Mouse (Mus musculus) heart, embryonic 12.5 days (tissue): Measurements from ENCODE around the gene Clmn. TPM values are rescaled to one million over a fixed set of nuclear protein-coding genes. Genes with fewer than 3 reads are reported as not detected.

ENCODE experiments used
- ATAC-seq: fragments of 200-750 bp; cut with Nextera tagmentation; 2 replicates; pipeline ENCODE4 v1.8.0; 2017; ENCODE audit warnings: moderate TSS enrichment, moderate library complexity; ENCODE audit not compliant: insufficient number of reproducible peaks, low FRiP score
- H3K27ac ChIP-seq: fragments of 300-500 bp; sonication (generic); 2 replicates; pipeline ENCODE4 v1.5.1; 2016; ENCODE audit warnings: mild to moderate bottlenecking, moderate library complexity; ENCODE audit not compliant: poor library complexity, severe bottlenecking
- H3K27me3 ChIP-seq: fragments of 300-500 bp; sonication (generic); replicated peaks from 2 replicates; pipeline ENCODE4 v1.6.1; 2016; ENCODE audit warnings: mild to moderate bottlenecking, moderate library complexity
- H3K36me3 ChIP-seq: fragments of 300-500 bp; sonication (generic); 2 replicates; pipeline ENCODE4 v1.6.1; 2016; ENCODE audit warnings: mild to moderate bottlenecking, moderate library complexity
- H3K4me1 ChIP-seq: fragments of 300-500 bp; sonication (generic); replicated peaks from 2 replicates; pipeline ENCODE4 v1.6.1; 2016; ENCODE audit warnings: mild to moderate bottlenecking
- H3K4me2 ChIP-seq: fragments of 300-500 bp; sonication (generic); 2 replicates; pipeline ENCODE4 v1.6.1; 2016; ENCODE audit warnings: mild to moderate bottlenecking, moderate library complexity
- H3K4me3 ChIP-seq: fragments of 300-500 bp; sonication (generic); 2 replicates; pipeline ENCODE4 v1.5.1; 2016; ENCODE audit warnings: mild to moderate bottlenecking
- H3K9ac ChIP-seq: fragments of 300-500 bp; sonication (generic); 2 replicates; pipeline ENCODE4 v1.6.1; 2016; ENCODE audit warnings: mild to moderate bottlenecking, moderate library complexity
- H3K9me3 ChIP-seq: fragments of 300-500 bp; sonication (generic); replicated peaks from 2 replicates; pipeline ENCODE4 v1.6.1; 2016; ENCODE audit warnings: mild to moderate bottlenecking, moderate library complexity
- WGBS: fragments of 180-500 bp; shearing (Covaris S2); methylation state at CpG from one replicate; pipeline ENCODE4 v1.1.7; 2016; 5-methylcytosine and 5-hydroxymethylcytosine counted together
- polyA plus RNA-seq: library from polyadenylated mRNA; unstranded; fragments of >200 nt; fragmentation: Nextera tagmentation; extraction: Ambion mirVana; gene quantifications from 2 replicates; pipeline ENCODE4 v1.2.1, GENCODE M21; 2016

Clmn gene
- polyA plus RNA-seq, 1 experiment from 2014 or later, result 0.56 TPM

DNA sequence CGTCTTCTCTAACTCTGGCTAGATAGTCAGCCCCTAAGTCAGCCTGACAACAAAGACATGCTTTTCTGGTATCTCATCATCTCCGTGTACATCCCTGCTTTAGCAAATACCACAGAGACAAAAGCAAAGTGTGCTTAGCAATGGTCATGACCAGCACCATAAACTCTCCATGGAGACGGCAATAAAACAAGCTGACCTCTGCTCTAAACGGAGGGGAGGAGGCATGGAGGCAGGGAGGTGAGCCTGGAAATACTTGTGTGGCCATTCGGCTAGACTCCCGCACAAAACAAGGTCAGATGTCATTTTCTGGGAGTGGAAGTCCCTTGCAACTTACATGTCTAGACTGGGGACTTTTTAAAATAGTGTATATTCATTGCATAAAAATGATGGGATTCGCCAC is 9.3 kb downstream of the Clmn start:
- WGBS, result 76% methylated on average over 7 of the region's 7 CpGs
- no peak for ATAC-seq
- Histone ChIP-seq H3K27me3 (no peaks in the 10 kb centered on the region), H3K27ac (no peak overlapping the region), H3K4me3 (no peak overlapping the region), H3K9me3 (no peaks in the 10 kb centered on the region), H3K36me3 (no peaks in the 10 kb centered on the region), H3K9ac (no peak overlapping the region), H3K4me1 (peaks cover 11% of the 10 kb centered on the region), H3K4me2 (no peak overlapping the region)

DNA sequence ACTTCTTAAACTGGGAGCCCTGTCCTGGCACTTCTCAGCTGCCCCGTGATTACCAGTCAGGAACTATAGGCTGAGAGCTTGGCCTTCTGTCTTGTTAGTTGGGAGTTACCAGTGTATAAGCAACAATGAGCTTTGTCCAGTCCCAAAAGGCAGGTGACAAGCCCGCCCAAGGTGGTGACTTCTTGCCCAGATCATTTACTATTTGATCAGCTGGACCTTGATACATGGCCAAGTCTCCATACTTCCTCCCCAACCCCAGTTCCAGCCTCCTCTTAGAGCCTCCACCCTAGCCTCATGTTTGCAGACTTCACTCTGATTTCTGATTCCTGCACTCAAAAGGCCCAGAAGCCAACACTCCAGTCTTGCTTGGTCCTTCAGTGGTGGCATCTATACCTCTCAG is 10.1 kb downstream of the Clmn start:
- H3K4me3 ChIP-seq, result no peak overlapping the region
- H3K4me1 ChIP-seq, result peaks cover 11% of the 10 kb centered on the region
- H3K27me3 ChIP-seq, result no peaks in the 10 kb centered on the region
- H3K4me2 ChIP-seq, result no peak overlapping the region
- ATAC-seq, result no peak
- no peaks in the 10 kb centered on the region for H3K36me3 ChIP-seq
- 77% methylated on average over 2 of the region's 2 CpGs for WGBS
- no peaks in the 10 kb centered on the region for H3K9me3 ChIP-seq
- no peak overlapping the region for H3K9ac ChIP-seq
- no peak overlapping the region for H3K27ac ChIP-seq

DNA sequence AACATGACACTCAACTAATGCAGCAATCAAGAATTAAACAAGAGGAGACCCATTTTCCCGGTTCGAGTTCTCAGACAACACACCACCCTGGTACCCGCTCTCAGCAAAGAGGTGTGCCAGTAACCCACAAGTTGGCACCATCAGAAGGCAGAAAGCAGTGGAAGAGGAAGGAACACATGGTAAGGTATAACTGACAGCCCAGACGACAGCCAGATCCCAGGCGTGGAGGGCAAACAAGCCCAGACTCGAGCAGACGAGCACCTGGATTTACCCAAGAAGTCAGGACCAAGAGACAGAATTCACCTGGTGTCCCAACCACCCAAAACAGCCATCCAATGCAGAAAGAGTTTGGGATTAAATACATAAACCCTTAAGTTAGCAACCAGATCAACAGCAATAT is 11.5 kb downstream of the Clmn start:
- no peak for ATAC-seq
- Histone ChIP-seq H3K36me3 (no peaks in the 10 kb centered on the region), H3K4me2 (no peak overlapping the region), H3K9ac (no peak overlapping the region), H3K27ac (no peak overlapping the region), H3K27me3 (peaks cover 4% of the 10 kb centered on the region), H3K4me1 (peaks cover 11% of the 10 kb centered on the region), H3K9me3 (no peaks in the 10 kb centered on the region), H3K4me3 (no peak overlapping the region)
- WGBS, result 78% methylated on average over 7 of the region's 7 CpGs

DNA sequence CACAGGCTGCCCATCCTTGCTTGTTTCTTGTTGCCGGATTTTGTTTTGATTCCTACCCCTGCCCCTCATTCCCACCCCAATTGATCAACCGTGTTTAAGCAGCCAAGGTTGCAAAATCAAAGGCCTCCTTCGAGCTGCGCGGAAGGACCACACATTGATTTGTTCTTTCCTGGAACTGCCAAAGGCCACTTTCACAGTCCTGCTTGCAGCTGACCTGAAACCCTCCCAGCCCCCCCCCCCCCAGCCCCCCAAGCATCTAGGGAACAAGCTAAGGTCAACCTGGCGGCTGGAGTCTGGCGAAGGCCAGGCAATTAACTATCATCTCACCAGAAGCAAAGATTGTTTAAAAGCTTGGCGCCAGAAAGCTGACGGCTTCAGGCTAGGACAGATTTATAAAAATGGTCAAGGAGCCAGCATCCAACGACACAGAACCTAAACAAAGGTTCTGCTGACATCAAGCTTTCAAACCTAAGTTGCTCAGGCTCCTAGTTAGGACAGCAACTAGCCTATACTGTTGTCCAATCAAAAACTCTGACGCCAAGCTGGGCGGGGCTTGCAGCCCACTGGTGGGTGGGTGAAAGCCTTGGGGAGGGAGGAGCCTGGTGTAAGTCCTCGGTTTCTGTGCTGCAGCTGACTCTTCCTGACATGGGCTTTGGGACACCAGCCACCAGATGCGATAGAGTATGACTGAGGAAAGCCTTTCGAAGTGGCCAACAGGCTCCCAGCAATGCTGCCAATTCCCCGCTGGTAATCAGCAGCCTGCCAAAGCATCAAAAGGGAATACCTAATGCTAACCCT is 13.0 kb downstream of the Clmn start:
- Histone ChIP-seq H3K9ac (no peak overlapping the region), H3K9me3 (no peaks in the 10 kb centered on the region), H3K27me3 (peaks cover 4% of the 10 kb centered on the region), H3K4me2 (peak overlapping the region; percentile 20), H3K27ac (no peak overlapping the region), H3K36me3 (no peaks in the 10 kb centered on the region), H3K4me1 (peaks cover 11% of the 10 kb centered on the region), H3K4me3 (no peak overlapping the region)
- ATAC-seq, result peak; percentile 66
- WGBS, result 29% methylated on average over 16 of the region's 16 CpGs

DNA sequence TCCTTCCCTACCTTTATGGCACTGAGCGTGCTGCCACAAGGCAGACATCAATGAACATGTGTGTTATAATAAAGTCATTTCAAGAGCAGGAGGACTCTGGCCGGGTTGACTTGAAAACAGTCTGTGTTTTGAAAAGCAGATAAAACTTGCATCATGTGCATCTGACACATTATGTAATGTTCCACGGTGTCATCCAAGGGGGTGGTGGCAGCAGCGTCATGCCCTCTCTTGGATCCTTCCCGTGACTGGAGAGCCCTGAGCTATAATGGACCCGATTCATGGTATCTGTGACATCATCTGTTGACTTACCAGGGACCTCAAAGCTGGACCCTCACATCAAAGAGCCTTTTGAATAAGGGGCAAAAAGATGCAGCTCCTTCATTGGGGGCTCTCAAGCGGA is 14.8 kb downstream of the Clmn start:
- ATAC-seq, result no peak
- 79% methylated on average over 7 of the region's 7 CpGs for WGBS
- H3K9me3 ChIP-seq, result no peaks in the 10 kb centered on the region
- H3K9ac ChIP-seq, result no peak overlapping the region
- H3K4me3 ChIP-seq, result no peak overlapping the region
- H3K27ac ChIP-seq, result no peak overlapping the region
- no peak overlapping the region for H3K4me2 ChIP-seq
- peaks cover 6% of the 10 kb centered on the region for H3K27me3 ChIP-seq
- H3K4me1 ChIP-seq, result peaks cover 21% of the 10 kb centered on the region
- no peaks in the 10 kb centered on the region for H3K36me3 ChIP-seq

DNA sequence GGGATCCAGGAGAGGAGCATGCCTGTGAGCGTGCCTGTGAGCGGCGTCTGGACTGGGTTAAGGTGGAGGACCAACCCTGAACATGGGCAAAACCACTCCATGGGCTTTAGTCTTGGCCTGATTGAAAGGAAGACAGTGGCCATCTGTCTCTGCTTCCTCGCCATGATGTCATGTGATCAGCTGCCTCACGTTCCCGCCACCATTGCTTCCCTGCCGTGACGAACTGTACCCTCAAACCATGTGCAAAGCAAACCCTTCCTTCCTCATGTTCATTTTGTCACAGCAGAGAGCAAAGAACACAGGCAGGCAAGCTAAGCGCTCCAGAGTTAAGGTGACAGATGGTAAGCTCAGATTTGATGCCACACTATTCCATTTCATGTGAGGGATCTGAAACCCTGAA is 16.2 kb downstream of the Clmn start:
- no peak for ATAC-seq
- Histone ChIP-seq H3K9ac (no peak overlapping the region), H3K9me3 (no peaks in the 10 kb centered on the region), H3K36me3 (no peaks in the 10 kb centered on the region), H3K4me3 (no peak overlapping the region), H3K4me2 (no peak overlapping the region), H3K4me1 (peaks cover 25% of the 10 kb centered on the region), H3K27me3 (peaks cover 12% of the 10 kb centered on the region), H3K27ac (no peak overlapping the region)
- 85% methylated on average over 9 of the region's 9 CpGs for WGBS

DNA sequence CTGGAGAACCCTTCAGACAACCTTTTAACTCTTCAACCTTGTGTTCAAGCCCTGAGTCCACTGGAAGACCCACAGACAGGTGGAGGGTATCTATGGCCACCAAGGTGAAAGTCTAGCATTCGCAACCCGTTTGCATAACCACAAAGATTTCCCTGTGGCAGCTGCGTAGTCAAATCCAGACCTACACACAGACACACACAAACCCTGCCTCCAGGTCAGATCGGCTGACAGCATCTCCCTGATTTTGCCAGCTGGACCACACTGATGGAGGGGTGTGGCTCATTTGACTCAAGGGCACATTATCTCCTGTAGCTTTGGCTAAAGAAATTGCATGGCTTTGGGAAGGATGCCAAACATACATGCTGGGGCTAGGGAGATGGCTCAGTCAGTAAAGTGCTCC is 17.6 kb downstream of the Clmn start:
- ATAC-seq, result no peak
- no peaks in the 10 kb centered on the region for H3K9me3 ChIP-seq
- H3K4me3 ChIP-seq, result no peak overlapping the region
- H3K4me2 ChIP-seq, result no peak overlapping the region
- H3K9ac ChIP-seq, result no peak overlapping the region
- H3K27ac ChIP-seq, result no peak overlapping the region
- peaks cover 12% of the 10 kb centered on the region for H3K27me3 ChIP-seq
- no peaks in the 10 kb centered on the region for H3K36me3 ChIP-seq
- 81% methylated on average over 4 of the region's 4 CpGs for WGBS
- peaks cover 22% of the 10 kb centered on the region for H3K4me1 ChIP-seq

DNA sequence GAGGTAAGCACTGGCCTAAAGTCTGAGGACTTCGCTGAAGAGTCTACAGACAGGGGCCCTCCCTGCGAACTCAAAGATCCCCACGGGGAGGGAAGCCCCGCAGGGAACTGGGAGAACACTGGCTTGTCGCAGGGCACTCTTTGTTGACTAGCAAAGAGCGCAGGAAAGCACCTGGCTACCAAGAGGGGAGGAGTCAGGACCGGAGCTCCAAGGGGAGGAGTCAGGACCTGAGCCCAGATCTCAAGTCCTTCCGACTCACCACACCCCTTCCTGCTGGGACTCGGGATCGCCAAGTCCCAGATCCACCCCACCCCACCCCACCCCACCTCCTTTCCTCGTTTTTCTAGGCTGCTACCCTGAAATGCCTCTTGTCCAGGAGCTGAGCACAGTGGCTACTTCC is 19.2 kb downstream of the Clmn start:
- Histone ChIP-seq H3K9ac (peak overlapping the region; percentile 42; the same call in 1 of the 2 replicates), H3K4me2 (peak overlapping the region; percentile 70), H3K36me3 (no peaks in the 10 kb centered on the region), H3K27me3 (peaks cover 12% of the 10 kb centered on the region), H3K9me3 (no peaks in the 10 kb centered on the region), H3K27ac (no peak overlapping the region), H3K4me3 (peak overlapping the region; percentile 33), H3K4me1 (peaks cover 13% of the 10 kb centered on the region; the same call in 1 of the 2 replicates)
- WGBS, result 2% methylated on average over 9 of the region's 11 CpGs
- ATAC-seq, result peak; percentile 24; the same call in 1 of the 2 replicates

DNA sequence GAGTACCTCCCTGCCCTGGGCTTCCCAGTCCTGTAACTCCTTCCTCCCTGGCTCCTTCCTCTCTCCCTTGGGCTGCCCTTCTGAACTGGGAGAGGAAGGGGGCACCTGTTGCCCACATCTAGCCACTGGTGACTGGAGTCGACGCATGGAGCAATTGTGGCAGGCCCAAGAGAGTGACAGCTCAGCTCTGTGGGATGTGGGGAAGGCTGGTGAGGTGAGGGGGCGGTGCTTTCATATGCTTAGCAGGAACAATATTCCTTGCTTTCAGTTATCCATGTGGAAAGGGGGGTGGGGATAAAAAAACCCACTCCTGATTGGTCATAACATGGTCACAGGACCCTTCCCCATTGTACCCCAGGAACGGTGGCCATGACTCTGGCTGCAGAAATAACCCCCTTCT is 19.9 kb downstream of the Clmn start:
- H3K27ac ChIP-seq, result no peak overlapping the region
- no peak overlapping the region for H3K9ac ChIP-seq
- no peaks in the 10 kb centered on the region for H3K36me3 ChIP-seq
- peak overlapping the region; percentile 70; the same call in 1 of the 2 replicates for H3K4me2 ChIP-seq
- no peak overlapping the region for H3K4me3 ChIP-seq
- ATAC-seq, result no peak
- peaks cover 17% of the 10 kb centered on the region for H3K27me3 ChIP-seq
- H3K9me3 ChIP-seq, result no peaks in the 10 kb centered on the region
- 77% methylated on average over 4 of the region's 4 CpGs for WGBS
- H3K4me1 ChIP-seq, result peaks cover 13% of the 10 kb centered on the region; the same call in 1 of the 2 replicates

DNA sequence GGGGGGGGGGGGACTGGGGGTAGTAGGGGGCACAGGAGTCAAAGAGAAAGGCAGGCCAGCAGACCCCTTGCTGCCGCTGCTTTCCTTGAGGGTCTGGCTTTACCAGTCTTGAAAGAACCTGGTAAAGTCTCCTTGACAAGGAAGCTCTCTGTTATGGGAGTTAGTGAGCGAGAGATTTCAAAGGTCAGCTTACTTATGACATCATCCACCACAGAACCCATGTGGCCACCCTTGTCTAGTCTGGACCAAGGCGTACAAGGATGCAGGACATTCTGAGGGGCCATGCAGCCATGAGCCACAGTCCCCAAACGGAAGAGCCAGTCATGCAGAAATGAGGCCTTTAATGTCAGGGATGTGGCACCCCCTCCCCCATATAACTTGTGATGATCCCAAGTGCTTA is 20.6 kb downstream of the Clmn start:
- 75% methylated on average over 4 of the region's 4 CpGs for WGBS
- Histone ChIP-seq H3K4me1 (peaks cover 13% of the 10 kb centered on the region; the same call in 1 of the 2 replicates), H3K36me3 (no peaks in the 10 kb centered on the region), H3K27ac (no peak overlapping the region), H3K4me3 (no peak overlapping the region), H3K27me3 (peaks cover 20% of the 10 kb centered on the region), H3K9me3 (no peaks in the 10 kb centered on the region), H3K4me2 (no peak overlapping the region), H3K9ac (no peak overlapping the region)
- no peak for ATAC-seq

DNA sequence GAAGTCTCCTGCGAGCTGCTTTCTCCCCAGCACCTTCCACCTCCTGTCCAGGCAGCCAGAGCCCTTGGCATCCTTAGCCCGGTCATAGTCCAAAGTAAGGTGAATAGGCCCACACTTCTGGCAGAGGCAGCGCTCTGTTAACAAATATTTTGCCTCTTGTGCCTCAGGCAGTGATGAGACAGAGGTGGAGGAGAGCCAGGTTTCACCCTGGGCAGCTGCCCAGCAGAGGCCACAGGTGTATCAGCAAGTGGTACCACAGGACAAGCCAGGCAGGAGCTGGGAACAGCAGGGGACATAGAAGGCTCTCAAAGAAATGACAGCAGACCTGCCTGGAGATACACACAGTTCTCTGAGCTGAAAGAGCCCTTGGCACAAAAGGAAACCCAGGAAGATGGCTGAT is 23.6 kb downstream of the Clmn start:
- H3K4me1 ChIP-seq, result peaks cover 23% of the 10 kb centered on the region
- no peak overlapping the region for H3K9ac ChIP-seq
- 83% methylated on average over 3 of the region's 3 CpGs for WGBS
- H3K27ac ChIP-seq, result no peak overlapping the region
- ATAC-seq, result no peak
- no peak overlapping the region for H3K4me3 ChIP-seq
- peaks cover 22% of the 10 kb centered on the region for H3K27me3 ChIP-seq
- no peak overlapping the region for H3K4me2 ChIP-seq
- H3K36me3 ChIP-seq, result no peaks in the 10 kb centered on the region
- H3K9me3 ChIP-seq, result no peaks in the 10 kb centered on the region

DNA sequence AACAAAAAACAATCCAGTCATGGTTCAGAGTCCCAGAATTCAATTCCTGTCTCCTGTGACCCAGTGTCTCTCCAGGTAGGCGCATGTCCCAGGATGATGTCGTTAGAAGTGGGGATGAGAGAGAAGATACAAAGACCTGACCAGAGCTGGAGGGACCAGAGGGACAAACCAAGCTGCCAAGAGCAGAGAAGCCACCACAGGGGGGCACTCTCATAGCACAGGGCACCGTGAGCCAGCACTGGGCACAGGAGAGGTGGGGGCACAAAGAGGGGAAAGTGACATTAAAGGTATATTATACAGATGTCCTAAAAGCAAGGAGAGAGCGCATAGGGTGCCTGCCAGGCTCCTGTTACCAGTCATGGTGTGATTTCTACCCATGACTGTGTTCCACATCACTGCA is 25.9 kb downstream of the Clmn start:
- peaks cover 10% of the 10 kb centered on the region for H3K4me1 ChIP-seq
- H3K36me3 ChIP-seq, result no peaks in the 10 kb centered on the region
- WGBS, result 50% methylated on average over 4 of the region's 4 CpGs
- no peaks in the 10 kb centered on the region for H3K9me3 ChIP-seq
- no peak overlapping the region for H3K27ac ChIP-seq
- no peak overlapping the region for H3K4me3 ChIP-seq
- no peak for ATAC-seq
- H3K9ac ChIP-seq, result no peak overlapping the region
- H3K27me3 ChIP-seq, result peaks cover 14% of the 10 kb centered on the region
- no peak overlapping the region for H3K4me2 ChIP-seq
